Mouse (Mus musculus) heart, postnatal 25 days (tissue): ENCODE results near the gene Gm7697. TPM values are rescaled to one million over a fixed set of nuclear protein-coding genes. Genes with fewer than 3 reads are reported as not detected.
"Not testable (repeated sequence)": the region's sequence is repeated elsewhere in the genome, so short reads cannot be mapped to it uniquely, and the experiment has no call there.

Source experiments
- DNase-seq: peaks from one replicate; pipeline ENCODE4 v3.0.0; 2022; ENCODE audit warnings: low spot score
- intact Hi-C: fragments of 180-260 bp; cut with DNase I; formaldehyde crosslinking; loops from one replicate; pipeline ENCODE4 v1.15.1; 2025
- total RNA-seq, 2 experiments: library from RNA; stranded (reverse); gene quantifications; 2 replicates each; pipeline ENCODE4 v1.2.3; 2021

The Gm7697 gene
- under 1 TPM in 1 of 2 experiments, not detected in 1; 0.20 TPM for total RNA-seq

- intact Hi-C loops, DNase-seq: not testable (repeated sequence)
These were observed at the start of gene Gm7697 for GRCm38 (mm10) chr8:69522876-69523275. Gm7697 (minus strand) TSS chr8:69522976.

DNA sequence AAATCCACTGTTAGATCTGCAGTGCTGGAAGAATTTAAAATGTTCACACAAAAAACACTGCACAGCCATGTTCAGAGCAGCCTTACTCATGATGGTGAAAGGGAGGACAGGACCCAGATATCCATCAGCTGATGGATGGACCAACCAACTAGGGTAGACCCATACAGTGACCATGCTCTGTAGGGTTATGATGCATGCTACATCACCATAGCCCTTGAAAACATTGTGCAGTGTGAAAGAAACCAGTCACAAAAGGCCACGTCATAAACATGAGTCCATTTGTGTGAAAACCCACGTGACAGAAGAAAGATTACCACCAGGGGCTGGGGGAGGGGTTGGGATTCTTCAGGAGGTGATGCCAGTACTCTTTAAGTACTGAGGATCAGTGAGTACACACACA is 28.5 kb upstream of the Gm7697 start:
- DNase-seq, intact Hi-C loops: not testable (repeated sequence)

DNA sequence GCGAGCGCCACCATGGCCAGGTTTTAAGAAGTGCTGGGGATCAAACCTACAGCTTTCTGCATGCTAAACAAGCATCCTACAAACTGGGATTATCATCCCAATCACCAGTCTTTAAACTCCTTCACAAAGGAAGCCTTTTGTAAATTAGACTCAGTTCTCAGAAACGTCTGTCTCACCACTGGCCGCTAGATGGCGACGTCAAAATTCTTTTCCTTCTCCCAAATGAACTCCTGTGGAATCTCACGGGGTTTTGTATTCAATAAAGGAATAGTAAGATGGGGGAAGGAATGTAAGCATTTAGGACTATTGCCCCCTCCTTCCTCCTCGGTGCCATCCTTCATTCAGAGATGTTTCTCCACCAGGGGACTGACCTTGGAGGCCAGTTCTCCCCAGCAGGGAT is 26.8 kb upstream of the Gm7697 start:
- DNase-seq, intact Hi-C loops: not testable (repeated sequence)

DNA sequence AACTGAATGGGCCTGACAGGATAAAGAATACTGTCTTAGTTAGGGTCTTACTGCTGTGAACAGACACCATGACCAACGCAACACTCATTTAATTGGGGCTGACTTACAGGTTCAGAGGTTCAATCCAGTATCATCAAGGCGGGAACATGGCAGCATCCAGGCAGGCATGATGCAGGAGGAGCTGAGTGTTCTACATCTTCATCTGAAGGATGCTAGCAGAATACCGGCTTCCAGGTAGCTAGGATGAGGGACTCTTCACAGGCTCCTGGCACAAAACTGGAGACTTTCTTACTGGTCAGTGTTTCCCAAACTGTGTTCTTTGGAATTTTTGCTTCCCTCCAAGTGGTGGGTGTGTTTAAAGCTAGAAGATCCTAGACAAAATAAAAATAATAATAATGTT is 25.3 kb upstream of the Gm7697 start:
- intact Hi-C loops, DNase-seq: not testable (repeated sequence)

- intact Hi-C loops = not testable (repeated sequence)
These were observed 24.4 kb upstream of the Gm7697 start for GRCm38 (mm10) chr8:69547208-69547607.

GRCm38 (mm10) chr8:69545020-69545419 is 22.2 kb upstream of the Gm7697 start:
- DNase-seq, intact Hi-C loops: not testable (repeated sequence)

More at GRCm38 (mm10) chr8:69547208-69547607, 24.4 kb upstream of the Gm7697 start:
- not testable (repeated sequence) for DNase-seq

GRCm38 (mm10) chr8:69544511-69544910 is 21.7 kb upstream of the Gm7697 start:
- DNase-seq, intact Hi-C loops: not testable (repeated sequence)

DNA sequence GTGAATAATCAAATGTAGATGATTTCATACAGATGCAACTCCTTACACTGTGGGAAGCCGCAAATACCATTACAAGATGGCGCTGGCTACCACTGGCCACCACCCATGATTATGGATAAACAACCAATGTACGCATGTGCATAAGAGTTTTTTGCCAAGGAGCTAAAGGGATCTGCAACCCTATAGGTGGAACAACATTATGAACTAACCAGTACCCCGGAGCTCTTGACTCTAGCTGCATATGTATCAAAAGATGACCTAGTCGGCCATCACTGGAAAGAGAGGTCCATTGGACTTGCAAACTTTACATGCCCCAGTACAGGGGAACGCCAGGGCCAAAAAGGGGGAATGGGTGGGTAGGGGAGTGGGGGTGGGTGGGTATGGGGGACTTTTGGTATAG is 21.2 kb upstream of the Gm7697 start:
- DNase-seq, intact Hi-C loops: not testable (repeated sequence)

GRCm38 (mm10) chr8:69540764-69541163 is 18.0 kb upstream of the Gm7697 start:
- DNase-seq, intact Hi-C loops: not testable (repeated sequence)

- DNase-seq, intact Hi-C loops: not testable (repeated sequence)
These were observed 17.6 kb upstream of the Gm7697 start for GRCm38 (mm10) chr8:69540331-69540730.

GRCm38 (mm10) chr8:69474946-69475345 is 47.8 kb downstream of the Gm7697 start:
- intact Hi-C loops, DNase-seq: not testable (repeated sequence)

- DNase-seq, intact Hi-C loops: not testable (repeated sequence)
These were observed 69.3 kb downstream of the Gm7697 start, which contains the start of gene Gm9495 for GRCm38 (mm10) chr8:69453465-69453864. Gm9495 (minus strand) TSS chr8:69453565.

Other genes with a start within 250 kb of the Gm7697 start
- not detected for gene Gm9495, start 69.4 kb downstream of the Gm7697 start, total RNA-seq
- gene Zfp868, start 102.6 kb upstream of the Gm7697 start, total RNA-seq = 1 to 10 TPM; 7.1 to 9.6 TPM
- 1 to 10 TPM; 1.2 to 1.4 TPM for gene Zfp964, start 131.5 kb upstream of the Gm7697 start, total RNA-seq
- gene Zfp869, start 187.7 kb upstream of the Gm7697 start, total RNA-seq = 10 to 100 TPM; 12.2 to 14.5 TPM
- gene Zfp963, start 227.0 kb upstream of the Gm7697 start, total RNA-seq = 1 to 10 TPM; 2.1 to 2.8 TPM